Mouse (Mus musculus) embryonic facial prominence, embryonic 13.5 days (tissue): ENCODE data around the gene Bhlhe23. TPM values are rescaled to one million over a fixed set of nuclear protein-coding genes. Genes with fewer than 3 reads are reported as not detected.

ENCODE experiments used
- ATAC-seq: fragments of 200-750 bp; cut with Nextera tagmentation; 2 replicates; pipeline ENCODE4 v1.8.0; 2017; ENCODE audit warnings: low read depth; ENCODE audit not compliant: insufficient number of reproducible peaks, insufficient read depth, low FRiP score, low TSS enrichment
- H3K27ac ChIP-seq: fragments of 300-500 bp; sonication (generic); 2 replicates; pipeline ENCODE4 v1.5.1; 2015; ENCODE audit warnings: moderate library complexity, mild to moderate bottlenecking, inconsistent platforms
- H3K27me3 ChIP-seq: fragments of 300-500 bp; sonication (generic); 2 replicates; pipeline ENCODE4 v1.6.1; 2015; ENCODE audit warnings: mild to moderate bottlenecking, inconsistent platforms
- H3K36me3 ChIP-seq: fragments of 300-500 bp; sonication (generic); 2 replicates; pipeline ENCODE4 v1.6.1; 2015; ENCODE audit warnings: mild to moderate bottlenecking, inconsistent platforms
- H3K4me1 ChIP-seq: fragments of 300-500 bp; sonication (generic); 2 replicates; pipeline ENCODE4 v1.6.1; 2015; ENCODE audit warnings: inconsistent platforms
- H3K4me2 ChIP-seq: fragments of 300-500 bp; sonication (generic); 2 replicates; pipeline ENCODE4 v1.6.1; 2015; ENCODE audit warnings: moderate library complexity, mild to moderate bottlenecking, inconsistent platforms
- H3K4me3 ChIP-seq: fragments of 300-500 bp; sonication (generic); 2 replicates; pipeline ENCODE4 v1.5.1; 2015; ENCODE audit warnings: mild to moderate bottlenecking, inconsistent platforms
- H3K9ac ChIP-seq: fragments of 300-500 bp; sonication (generic); 2 replicates; pipeline ENCODE4 v1.6.1; 2015; ENCODE audit warnings: mild to moderate bottlenecking, inconsistent platforms
- H3K9me3 ChIP-seq: fragments of 300-500 bp; sonication (generic); 2 replicates; pipeline ENCODE4 v1.6.1; 2016; ENCODE audit warnings: inconsistent platforms
- WGBS: fragments of 180-500 bp; shearing (Covaris S2); methylation state at CpG from one replicate; pipeline ENCODE4 v1.1.7; 2015; ENCODE audit warnings: mixed read lengths; 5-methylcytosine and 5-hydroxymethylcytosine counted together
- polyA plus RNA-seq: library from polyadenylated mRNA; unstranded; fragments of >200 nt; fragmentation: Nextera tagmentation; extraction: Ambion mirVana; gene quantifications from 2 replicates; pipeline ENCODE4 v1.2.1, GENCODE M21; 2015

Gene Bhlhe23
- polyA plus RNA-seq, 1 experiment from 2014 or later: not detected

DNA sequence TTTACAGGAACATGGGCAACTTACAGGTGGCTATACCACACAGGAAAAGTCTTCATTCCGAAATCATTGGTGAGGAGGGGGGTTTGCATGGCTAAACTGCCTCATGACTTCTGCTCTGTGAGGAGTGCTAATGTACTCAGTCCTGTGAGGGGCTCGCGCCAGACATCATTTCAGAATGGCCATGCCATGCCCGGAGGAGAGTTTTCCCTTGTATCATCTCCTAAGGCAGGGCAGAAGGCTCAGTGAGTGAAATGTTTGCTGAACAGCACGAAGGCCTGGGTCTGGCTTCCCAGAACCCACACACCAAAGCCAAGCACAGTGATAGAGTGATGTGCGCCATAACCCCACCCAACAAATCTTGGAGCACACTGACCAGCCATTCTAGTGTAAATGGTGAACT lies 33.9 kb downstream of the Bhlhe23 start:
- H3K27ac ChIP-seq: no peak overlapping the region
- H3K9ac ChIP-seq: no peak overlapping the region
- H3K4me1 ChIP-seq: no peaks in the 10 kb centered on the region
- no peaks in the 10 kb centered on the region for H3K27me3 ChIP-seq
- WGBS: 83% methylated on average over 6 of the region's 6 CpGs
- no peaks in the 10 kb centered on the region for H3K9me3 ChIP-seq
- no peak overlapping the region for H3K4me3 ChIP-seq
- ATAC-seq: no peak
- no peak overlapping the region for H3K4me2 ChIP-seq
- no peaks in the 10 kb centered on the region for H3K36me3 ChIP-seq

- Histone ChIP-seq H3K4me1 (no peaks in the 10 kb centered on the region), H3K4me3 (no peak overlapping the region), H3K27ac (no peak overlapping the region), H3K9me3 (no peaks in the 10 kb centered on the region), H3K4me2 (no peak overlapping the region), H3K36me3 (no peaks in the 10 kb centered on the region), H3K27me3 (no peaks in the 10 kb centered on the region), H3K9ac (no peak overlapping the region)
- 71% methylated on average over 7 of the region's 7 CpGs for WGBS
- ATAC-seq: no peak
These were observed 35.3 kb downstream of the Bhlhe23 start for GRCm38 (mm10) chr2:180741421-180741820.

DNA sequence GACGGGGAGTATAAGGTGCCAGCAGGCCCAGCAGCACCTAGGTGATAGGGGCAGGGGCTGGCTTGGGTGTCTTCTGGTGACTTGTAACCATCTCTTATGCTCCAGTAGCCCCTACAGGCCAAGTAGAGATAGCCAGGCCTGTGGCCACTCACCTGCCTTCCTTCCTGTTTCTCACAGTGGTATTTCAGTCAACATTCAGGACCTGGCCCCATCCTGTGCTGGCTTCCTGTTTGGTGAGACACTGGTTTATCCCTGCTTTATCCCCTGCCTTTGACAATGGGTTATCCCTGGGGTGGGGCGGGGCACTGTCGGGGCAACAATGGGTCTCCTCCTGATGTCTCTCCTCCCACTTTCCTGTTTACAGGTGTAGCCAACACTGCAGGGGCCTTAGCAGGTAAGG lies 36.4 kb downstream of the Bhlhe23 start:
- no peaks in the 10 kb centered on the region for H3K4me1 ChIP-seq
- 17% methylated on average over 3 of the region's 3 CpGs for WGBS
- no peak for ATAC-seq
- no peak overlapping the region for H3K4me3 ChIP-seq
- H3K27ac ChIP-seq: no peak overlapping the region
- H3K9ac ChIP-seq: no peak overlapping the region
- no peak overlapping the region for H3K4me2 ChIP-seq
- no peaks in the 10 kb centered on the region for H3K36me3 ChIP-seq
- H3K27me3 ChIP-seq: no peaks in the 10 kb centered on the region
- H3K9me3 ChIP-seq: no peaks in the 10 kb centered on the region

DNA sequence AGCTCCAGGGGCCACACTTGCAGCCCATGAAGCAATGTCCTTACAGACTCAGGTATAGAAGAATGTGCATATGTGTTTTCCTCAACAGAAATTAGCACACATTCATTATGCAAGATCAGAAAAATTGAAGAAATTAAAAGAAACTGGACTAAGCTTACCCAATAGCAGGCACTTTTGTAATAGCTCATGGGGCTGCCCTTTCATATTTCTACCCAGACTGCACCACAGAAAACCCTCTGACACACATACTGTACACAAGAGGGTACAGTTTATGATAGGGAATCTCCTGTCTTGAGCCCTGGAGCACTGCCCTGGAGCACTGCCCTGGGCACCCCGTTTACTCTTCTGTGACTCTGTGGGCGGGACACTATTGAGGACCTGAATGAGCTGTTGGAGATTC lies 38.7 kb downstream of the Bhlhe23 start:
- Histone ChIP-seq H3K4me1 (no peaks in the 10 kb centered on the region), H3K4me2 (no peak overlapping the region), H3K9ac (no peak overlapping the region), H3K4me3 (no peak overlapping the region), H3K27ac (no peak overlapping the region), H3K9me3 (no peaks in the 10 kb centered on the region), H3K27me3 (no peaks in the 10 kb centered on the region), H3K36me3 (no peaks in the 10 kb centered on the region)
- 77% methylated on average over 2 of the region's 2 CpGs for WGBS
- ATAC-seq: no peak

DNA sequence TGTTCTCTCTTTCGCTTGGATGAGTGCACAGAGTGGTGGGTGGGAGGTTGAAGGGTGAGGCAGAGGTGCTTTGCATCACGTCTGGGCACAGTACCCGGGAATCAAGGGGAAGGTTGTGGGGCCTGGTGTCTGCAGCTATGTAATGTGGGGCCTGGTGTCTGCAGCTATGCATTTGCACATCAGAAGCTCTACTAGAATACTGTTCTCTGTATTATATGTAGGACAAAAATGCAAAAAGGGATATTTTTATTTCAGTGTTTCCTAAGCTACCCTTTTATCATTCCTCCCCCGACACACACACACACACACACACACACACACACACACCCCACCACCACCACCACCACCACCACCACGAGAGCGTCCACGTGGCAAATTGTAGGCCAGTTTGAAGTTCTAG lies 41.5 kb downstream of the Bhlhe23 start:
- WGBS: 76% methylated on average over 7 of the region's 7 CpGs
- no peak overlapping the region for H3K9ac ChIP-seq
- no peaks in the 10 kb centered on the region for H3K36me3 ChIP-seq
- H3K4me1 ChIP-seq: no peaks in the 10 kb centered on the region
- no peak overlapping the region for H3K27ac ChIP-seq
- no peak for ATAC-seq
- H3K4me2 ChIP-seq: no peak overlapping the region
- no peaks in the 10 kb centered on the region for H3K9me3 ChIP-seq
- H3K4me3 ChIP-seq: no peak overlapping the region
- no peaks in the 10 kb centered on the region for H3K27me3 ChIP-seq

- no peak overlapping the region for H3K4me2 ChIP-seq
- no peaks in the 10 kb centered on the region for H3K4me1 ChIP-seq
- no peak overlapping the region for H3K9ac ChIP-seq
- H3K27ac ChIP-seq: no peak overlapping the region
- H3K9me3 ChIP-seq: no peaks in the 10 kb centered on the region
- no peaks in the 10 kb centered on the region for H3K27me3 ChIP-seq
- WGBS: 58% methylated on average over 6 of the region's 6 CpGs
- no peak for ATAC-seq
- H3K4me3 ChIP-seq: no peak overlapping the region
- H3K36me3 ChIP-seq: no peaks in the 10 kb centered on the region
These were observed 44.7 kb downstream of the Bhlhe23 start for GRCm38 (mm10) chr2:180731984-180732383.

DNA sequence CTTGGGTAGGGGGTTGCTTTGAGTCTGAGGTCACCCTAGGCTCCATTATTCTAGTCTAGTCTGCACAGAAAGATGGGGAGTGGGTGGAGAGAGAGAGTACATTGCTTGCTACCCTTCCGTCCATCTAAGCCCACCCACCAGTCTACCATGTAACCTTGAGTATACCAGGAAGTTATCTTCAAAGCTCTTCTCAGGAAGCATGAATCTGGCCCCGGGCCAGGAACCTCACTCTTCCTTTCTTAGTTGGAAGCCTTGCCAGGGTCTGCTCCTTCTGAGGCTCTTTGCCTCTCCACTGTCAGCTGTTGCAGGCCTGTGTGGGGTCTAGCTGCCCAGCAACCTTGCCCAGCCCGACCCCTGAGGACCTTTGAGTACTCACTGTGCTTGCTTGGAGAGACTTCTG lies 45.7 kb downstream of the Bhlhe23 start:
- no peaks in the 10 kb centered on the region for H3K36me3 ChIP-seq
- no peaks in the 10 kb centered on the region for H3K9me3 ChIP-seq
- no peaks in the 10 kb centered on the region for H3K27me3 ChIP-seq
- 65% methylated on average over 3 of the region's 3 CpGs for WGBS
- no peak overlapping the region for H3K27ac ChIP-seq
- no peaks in the 10 kb centered on the region for H3K4me1 ChIP-seq
- no peak overlapping the region for H3K9ac ChIP-seq
- ATAC-seq: no peak
- no peak overlapping the region for H3K4me2 ChIP-seq
- H3K4me3 ChIP-seq: no peak overlapping the region

DNA sequence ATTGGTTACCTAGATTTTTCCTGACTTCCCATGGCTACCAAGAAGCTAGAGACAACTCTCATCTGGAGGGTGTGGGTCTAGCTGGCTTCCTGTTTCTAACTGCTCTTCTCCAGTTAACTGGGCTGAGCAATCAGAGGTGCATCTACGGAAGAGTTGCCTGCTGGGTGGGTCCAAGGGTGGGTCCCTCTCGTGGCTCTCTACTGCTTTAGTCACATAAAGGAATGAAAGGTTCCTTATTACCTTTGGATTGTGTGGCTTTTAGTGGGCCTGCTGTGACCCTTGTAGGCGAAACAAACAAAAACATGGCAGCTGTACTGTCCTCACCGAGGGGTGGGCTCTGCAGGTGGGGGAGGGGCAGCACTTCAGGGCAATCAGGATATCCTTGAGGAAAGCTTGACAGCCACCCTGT lies 49.1 kb downstream of the Bhlhe23 start:
- Histone ChIP-seq H3K9me3 (no peaks in the 10 kb centered on the region), H3K4me3 (no peak overlapping the region), H3K4me2 (no peak overlapping the region), H3K36me3 (peaks cover 13% of the 10 kb centered on the region), H3K27me3 (no peaks in the 10 kb centered on the region), H3K27ac (no peak overlapping the region), H3K4me1 (peaks cover 14% of the 10 kb centered on the region), H3K9ac (no peak overlapping the region)
- ATAC-seq: no peak
- WGBS: 70% methylated on average over 4 of the region's 4 CpGs

DNA sequence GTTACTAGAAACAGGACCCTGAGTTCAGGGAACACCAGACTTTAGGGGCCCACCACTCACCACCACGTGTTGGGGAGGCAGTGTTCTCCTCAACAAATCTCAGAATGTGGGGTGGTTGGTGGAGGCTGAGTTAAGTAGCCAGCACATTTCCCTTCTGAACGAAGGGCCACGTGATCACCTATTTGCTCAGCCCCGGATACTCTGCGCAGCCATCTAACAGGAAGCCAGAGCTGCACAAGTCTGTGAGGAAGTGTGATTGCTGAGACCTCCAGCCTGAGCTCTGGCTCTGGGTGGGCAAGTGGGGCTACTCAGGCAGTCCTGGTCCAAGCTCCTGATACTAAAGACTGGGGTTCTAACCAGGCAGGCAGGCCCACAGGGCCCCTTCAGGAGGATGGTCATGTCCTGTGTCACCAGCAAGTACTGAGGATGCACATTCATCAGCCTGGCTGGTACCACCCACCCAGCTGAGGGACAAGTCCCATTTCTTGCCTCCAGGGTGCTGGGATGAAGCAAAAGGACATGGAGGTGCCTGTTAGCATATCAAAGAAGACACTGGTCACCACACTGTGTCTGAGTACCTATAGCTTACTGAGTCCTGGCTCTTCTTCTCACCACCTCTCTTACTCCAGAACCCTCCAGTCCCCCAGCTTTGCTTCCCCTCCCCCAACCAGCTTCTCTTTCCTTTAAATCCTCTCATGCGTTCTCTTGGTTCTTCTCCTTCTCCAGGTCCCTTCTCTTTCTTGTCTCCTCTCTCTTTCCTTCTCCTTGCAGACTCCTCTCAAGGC lies 49.9 kb downstream of the Bhlhe23 start:
- H3K4me2 ChIP-seq: no peak overlapping the region
- peaks cover 21% of the 10 kb centered on the region for H3K36me3 ChIP-seq
- H3K4me3 ChIP-seq: no peak overlapping the region
- peaks cover 14% of the 10 kb centered on the region for H3K4me1 ChIP-seq
- no peaks in the 10 kb centered on the region for H3K9me3 ChIP-seq
- no peak overlapping the region for H3K27ac ChIP-seq
- no peaks in the 10 kb centered on the region for H3K27me3 ChIP-seq
- no peak for ATAC-seq
- 75% methylated on average over 6 of the region's 6 CpGs for WGBS
- H3K9ac ChIP-seq: no peak overlapping the region

GRCm38 (mm10) chr2:180725856-180726629 lies 50.7 kb downstream of the Bhlhe23 start:
- H3K9ac ChIP-seq: no peak overlapping the region; the same call in 1 of the 2 replicates
- H3K4me3 ChIP-seq: no peak overlapping the region
- 39% methylated on average over 8 of the region's 8 CpGs for WGBS

DNA sequence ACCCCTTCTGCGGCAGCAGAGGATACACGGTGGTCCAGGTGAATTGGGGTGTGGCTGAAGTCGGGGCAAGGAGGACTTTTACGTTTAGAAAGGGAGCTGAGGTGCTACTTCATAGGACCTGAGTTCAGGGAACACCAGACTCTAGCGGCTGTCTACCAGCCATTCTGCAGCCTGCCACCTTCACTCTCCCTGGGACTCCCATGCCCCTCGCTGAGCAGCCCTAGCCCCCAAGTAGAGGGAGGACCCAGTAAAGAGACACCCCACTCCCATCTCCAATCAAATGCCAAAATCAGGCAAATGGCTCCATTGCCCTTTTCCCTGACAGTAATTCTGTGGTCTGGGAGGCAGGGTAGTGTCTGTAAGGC lies 51.3 kb downstream of the Bhlhe23 start:
- no peak for ATAC-seq
- peak overlapping the region; percentile 16 for H3K4me3 ChIP-seq
- no peaks in the 10 kb centered on the region for H3K9me3 ChIP-seq
- peak overlapping the region; percentile 41 for H3K9ac ChIP-seq
- H3K4me2 ChIP-seq: peak overlapping the region; percentile 54
- H3K4me1 ChIP-seq: peaks cover 14% of the 10 kb centered on the region
- H3K27ac ChIP-seq: no peak overlapping the region
- H3K27me3 ChIP-seq: no peaks in the 10 kb centered on the region
- peaks cover 35% of the 10 kb centered on the region for H3K36me3 ChIP-seq
- WGBS: 8% methylated on average over 6 of the region's 6 CpGs

More at GRCm38 (mm10) chr2:180725856-180726629, 50.7 kb downstream of the Bhlhe23 start:
- Histone ChIP-seq H3K9me3 (no peaks in the 10 kb centered on the region), H3K36me3 (peaks cover 29% of the 10 kb centered on the region), H3K4me1 (peaks cover 14% of the 10 kb centered on the region), H3K27ac (no peak overlapping the region), H3K27me3 (no peaks in the 10 kb centered on the region), H3K4me2 (peak overlapping the region; percentile 54; the same call in 1 of the 2 replicates)
- no peak for ATAC-seq
